Mouse (Mus musculus) megakaryocyte, embryonic 14.5 days (primary cell): ENCODE data around the gene Ndfip2.

Source experiments
- FLI1 ChIP-seq: IDR thresholded peaks from 2 replicates; pipeline ENCODE4 v1.6.1; 2012; ENCODE audit warnings: low read length, inconsistent platforms, mixed read lengths
- GATA1 ChIP-seq: IDR thresholded peaks from 3 replicates; pipeline ENCODE4 v1.6.1; 2012; ENCODE audit warnings: mixed read lengths, low read length, inconsistent platforms, borderline replicate concordance

DNA sequence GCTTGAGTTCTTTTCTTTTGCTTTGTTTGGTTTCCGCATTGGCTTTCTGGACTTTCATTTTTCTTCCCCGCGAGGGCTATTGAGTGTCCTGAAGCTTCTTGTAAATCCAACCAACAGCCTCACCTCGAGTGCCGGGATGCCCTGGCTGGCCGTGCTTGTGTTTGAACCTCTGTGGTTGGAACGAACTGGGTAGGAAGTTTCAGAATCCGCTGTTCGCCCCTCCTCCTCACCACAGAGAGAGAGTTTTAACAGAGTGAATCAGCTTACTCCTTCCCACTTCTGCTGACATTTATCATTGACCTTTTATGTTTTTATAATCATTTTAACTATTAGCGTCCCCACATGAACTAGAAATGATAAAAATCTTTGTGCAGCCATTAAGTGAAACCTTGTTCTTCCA lies 18.3 kb upstream of the Ndfip2 start:
- TF ChIP-seq FLI1: no peak
- TF ChIP-seq GATA1: no peak
